Mouse (Mus musculus) hindbrain, postnatal 0 days (tissue): ENCODE results near the gene Cpne9. TPM values are rescaled to one million over a fixed set of nuclear protein-coding genes. Genes with fewer than 3 reads are reported as not detected.

Experiments
- ATAC-seq: fragments of 200-750 bp; cut with Nextera tagmentation; 2 replicates; pipeline ENCODE4 v1.8.0; 2017; ENCODE audit warnings: mild to moderate bottlenecking, moderate TSS enrichment, moderate library complexity
- DNase-seq: peaks from one replicate; pipeline ENCODE4 v3.0.0-alpha.2; 2015; ENCODE audit warnings: low spot score
- H3K27ac ChIP-seq: fragments of 300-500 bp; sonication (generic); 2 replicates; pipeline ENCODE4 v1.5.1; 2014; ENCODE audit warnings: mild to moderate bottlenecking
- H3K27me3 ChIP-seq: fragments of 300-500 bp; sonication (generic); 2 replicates; pipeline ENCODE4 v1.6.1; 2014; ENCODE audit warnings: low read length, mixed read lengths; ENCODE audit not compliant: insufficient read depth
- H3K36me3 ChIP-seq: fragments of 300-500 bp; sonication (generic); 2 replicates; pipeline ENCODE4 v1.6.1; 2014; ENCODE audit warnings: low read length, mixed read lengths; ENCODE audit not compliant: insufficient read depth
- H3K4me1 ChIP-seq: fragments of 300-500 bp; sonication (generic); 2 replicates; pipeline ENCODE4 v1.6.1; 2014; ENCODE audit warnings: antibody characterized with exemption, low read length, mixed read lengths; ENCODE audit not compliant: insufficient read depth
- H3K4me2 ChIP-seq: fragments of 300-500 bp; sonication (generic); 2 replicates; pipeline ENCODE4 v1.6.1; 2014; ENCODE audit warnings: low read depth, mild to moderate bottlenecking, low read length, moderate library complexity, mixed read lengths
- H3K4me3 ChIP-seq: fragments of 300-500 bp; sonication (generic); 2 replicates; pipeline ENCODE4 v1.5.1; 2014; ENCODE audit warnings: low read length
- H3K9ac ChIP-seq: fragments of 300-500 bp; sonication (generic); replicated peaks from 2 replicates; pipeline ENCODE4 v1.6.1; 2014; ENCODE audit warnings: mild to moderate bottlenecking, low read length, moderate library complexity, mixed read lengths
- H3K9me3 ChIP-seq: fragments of 300-500 bp; sonication (generic); 2 replicates; pipeline ENCODE4 v1.6.1; 2016; ENCODE audit warnings: low read length, mixed read lengths
- CTCF ChIP-seq: IDR thresholded peaks from 2 replicates; pipeline ENCODE4 v1.5.1; 2016; ENCODE audit warnings: antibody characterized with exemption, control low read depth, low read depth
- WGBS: fragments of 180-500 bp; shearing (Covaris S2); extraction: QIAGEN DNeasy Blood & Tissue Kit; methylation state at CpG from one replicate; pipeline ENCODE4 v1.1.7; 2014; 5-methylcytosine and 5-hydroxymethylcytosine counted together
- polyA plus RNA-seq: library from polyadenylated mRNA; unstranded; fragments of >200 nt; fragmentation: Nextera tagmentation; extraction: Ambion mirVana; gene quantifications from 2 replicates; pipeline ENCODE4 v1.2.1, GENCODE M21; 2015
- total RNA-seq: library from RNA; depleted of rRNA; stranded (reverse); fragments of >200 nt; gene quantifications from 2 replicates; pipeline ENCODE4 v1.2.3, GENCODE M21; 2014

Gene Cpne9
- total and polyA plus RNA-seq, 2 experiments from 2014 or later = 16.1 to 16.9 TPM

DNA sequence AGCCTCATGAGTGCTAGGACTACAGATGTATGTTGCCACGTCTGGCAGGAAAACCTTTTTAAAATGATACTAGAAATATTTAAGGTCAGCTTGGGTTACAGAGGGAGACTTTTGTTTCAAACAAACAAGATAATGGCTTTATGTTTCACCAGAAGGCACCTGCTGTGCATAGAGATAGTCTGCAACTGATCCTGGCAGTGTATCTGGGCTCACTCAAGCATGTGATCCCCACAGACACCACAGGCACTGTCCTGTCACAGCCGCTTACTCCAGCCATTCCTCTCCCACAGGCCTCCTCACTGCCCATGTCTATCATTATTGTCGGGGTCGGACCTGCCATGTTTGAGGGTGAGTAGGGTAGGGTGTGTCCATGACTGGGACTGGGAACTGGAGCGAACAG lies 19.2 kb downstream of the Cpne9 start:
- H3K4me1 ChIP-seq = 0 out of 2 replicates have a peak, but pooled peaks cover 3% of the 10 kb centered on the region
- H3K27ac ChIP-seq = no peak overlapping the region
- DNase-seq = no peak
- H3K27me3 ChIP-seq = no peaks in the 10 kb centered on the region
- no peaks in the 10 kb centered on the region for H3K36me3 ChIP-seq
- ATAC-seq = no peak
- no peak overlapping the region for H3K9ac ChIP-seq
- no peak for TF ChIP-seq CTCF
- no peaks in the 10 kb centered on the region for H3K9me3 ChIP-seq
- H3K4me2 ChIP-seq = no peak overlapping the region
- 72% methylated on average over 5 of the region's 5 CpGs for WGBS
- no peak overlapping the region for H3K4me3 ChIP-seq

- peak; percentile 64 for TF ChIP-seq CTCF
- Histone ChIP-seq H3K36me3 (no peaks in the 10 kb centered on the region), H3K4me2 (no peak overlapping the region), H3K27me3 (no peaks in the 10 kb centered on the region), H3K4me1 (0 out of 2 replicates have a peak, but pooled peaks cover 3% of the 10 kb centered on the region), H3K27ac (no peak overlapping the region), H3K9ac (no peak overlapping the region), H3K4me3 (no peak overlapping the region), H3K9me3 (no peaks in the 10 kb centered on the region)
- ATAC-seq (no peak), DNase-seq (peak; percentile 58)
- 29% methylated on average over 3 of the region's 3 CpGs for WGBS
These were observed 20.2 kb downstream of the Cpne9 start for GRCm38 (mm10) chr6:113302258-113302657.

DNA sequence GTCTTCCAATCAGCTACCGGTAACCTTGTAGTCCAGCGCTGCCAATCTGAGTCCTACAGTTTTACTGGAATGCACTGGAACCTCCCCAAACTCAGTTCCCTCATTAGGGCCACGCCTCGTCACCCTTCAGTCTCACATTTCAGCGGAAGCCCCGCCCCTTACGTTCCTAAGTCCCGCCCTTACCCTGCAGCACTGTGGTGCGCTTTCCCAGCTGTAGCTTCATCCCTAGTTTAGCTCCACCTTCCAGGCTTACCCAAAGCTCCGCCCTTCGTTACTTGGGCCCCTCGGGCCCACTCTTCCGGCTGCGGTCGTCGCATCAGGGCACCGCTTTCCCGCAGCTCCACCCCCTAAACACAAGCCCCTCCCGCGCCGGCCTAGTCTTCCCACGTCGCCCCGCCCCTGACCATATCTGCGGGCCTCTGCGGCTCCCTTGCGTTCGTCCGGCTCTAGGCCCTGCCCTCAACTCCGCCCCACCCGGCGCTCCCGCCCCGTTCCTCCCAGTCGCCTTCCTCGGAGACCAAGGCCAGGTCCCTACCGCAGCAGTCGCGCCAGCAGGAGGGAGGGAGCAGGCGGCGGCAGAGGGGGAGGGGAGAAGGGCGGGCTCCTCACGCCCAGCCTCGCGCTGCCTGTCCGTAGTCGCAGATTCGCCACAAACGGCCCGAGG lies 24.3 kb downstream of the Cpne9 start:
- DNase-seq = peak; percentile 99
- H3K36me3 ChIP-seq = peaks cover 8% of the 10 kb centered on the region
- no peaks in the 10 kb centered on the region for H3K9me3 ChIP-seq
- under 1% methylated on average over 50 of the region's 50 CpGs for WGBS
- H3K9ac ChIP-seq = peak overlapping the region; percentile 95
- H3K27me3 ChIP-seq = no peaks in the 10 kb centered on the region
- H3K4me2 ChIP-seq = peak overlapping the region; percentile 99
- ATAC-seq = peak; percentile 98
- peak overlapping the region; percentile 97 for H3K4me3 ChIP-seq
- H3K4me1 ChIP-seq = peaks cover 10% of the 10 kb centered on the region; the same call in 1 of the 2 replicates
- TF ChIP-seq CTCF = no peak
- peak overlapping the region; percentile 99 for H3K27ac ChIP-seq

GRCm38 (mm10) chr6:113306986-113307349 lies 24.9 kb downstream of the Cpne9 start, which contains the start of gene Brpf1:
TSS of gene Brpf1 (plus strand) at chr6:113307137.
- Histone ChIP-seq H3K4me2 (peak within 1 kb of the TSS; percentile 99), H3K36me3 (peaks cover 8% of the 10 kb centered on the region), H3K27me3 (no peaks in the 10 kb centered on the region), H3K9ac (peak within 1 kb of the TSS; percentile 95), H3K27ac (peak within 1 kb of the TSS; percentile 99), H3K4me1 (peaks cover 10% of the 10 kb centered on the region; the same call in 1 of the 2 replicates), H3K9me3 (no peaks in the 10 kb centered on the region), H3K4me3 (peak within 1 kb of the TSS; percentile 97)
- no peak for DNase-seq
- ATAC-seq = peak; percentile 50
- under 1% methylated on average over 32 of the region's 32 CpGs for WGBS
- TF ChIP-seq CTCF = peak; percentile 16; the same call in 1 of the 2 replicates

DNA sequence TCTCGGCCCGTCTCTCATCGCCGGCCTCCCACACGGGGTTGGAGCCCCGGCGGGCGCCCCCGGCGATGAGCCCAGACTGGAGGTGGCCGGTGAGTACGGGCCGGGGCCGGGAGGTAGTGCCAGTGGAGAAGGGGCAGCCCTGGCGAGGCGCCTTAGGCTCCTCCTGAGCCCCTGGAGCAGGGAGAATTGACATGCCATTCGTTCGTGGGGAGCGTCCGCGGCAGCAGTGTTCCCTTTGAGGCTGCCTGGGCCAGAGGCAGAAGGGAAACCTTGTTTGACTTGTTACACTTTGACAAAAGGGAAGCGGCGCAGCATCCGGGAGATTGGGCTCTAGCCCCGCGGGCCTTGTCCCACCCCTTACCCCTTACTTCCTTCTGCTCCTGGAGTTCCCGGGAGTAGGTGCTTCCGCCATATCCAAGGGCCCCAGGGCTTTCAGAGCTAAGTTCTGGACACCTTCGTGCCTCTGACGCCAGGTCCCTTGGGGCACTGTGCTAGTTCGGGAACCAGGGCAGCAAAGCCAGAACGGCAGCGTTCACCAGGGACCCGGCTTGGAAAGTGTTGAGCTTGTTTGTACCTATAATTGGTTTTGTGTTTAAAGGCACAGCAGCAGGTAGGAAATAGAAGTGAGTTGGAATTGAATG lies 25.5 kb downstream of the Cpne9 start:
- Histone ChIP-seq H3K4me2 (peak overlapping the region; percentile 99), H3K4me1 (peaks cover 10% of the 10 kb centered on the region; the same call in 1 of the 2 replicates), H3K9ac (peak overlapping the region; percentile 95), H3K27ac (peak overlapping the region; percentile 99), H3K9me3 (no peaks in the 10 kb centered on the region), H3K27me3 (no peaks in the 10 kb centered on the region), H3K4me3 (peak overlapping the region; percentile 97), H3K36me3 (peaks cover 8% of the 10 kb centered on the region)
- no peak for TF ChIP-seq CTCF
- WGBS = under 1% methylated on average over 29 of the region's 34 CpGs
- DNase-seq (peak; percentile 37), ATAC-seq (no peak)

DNA sequence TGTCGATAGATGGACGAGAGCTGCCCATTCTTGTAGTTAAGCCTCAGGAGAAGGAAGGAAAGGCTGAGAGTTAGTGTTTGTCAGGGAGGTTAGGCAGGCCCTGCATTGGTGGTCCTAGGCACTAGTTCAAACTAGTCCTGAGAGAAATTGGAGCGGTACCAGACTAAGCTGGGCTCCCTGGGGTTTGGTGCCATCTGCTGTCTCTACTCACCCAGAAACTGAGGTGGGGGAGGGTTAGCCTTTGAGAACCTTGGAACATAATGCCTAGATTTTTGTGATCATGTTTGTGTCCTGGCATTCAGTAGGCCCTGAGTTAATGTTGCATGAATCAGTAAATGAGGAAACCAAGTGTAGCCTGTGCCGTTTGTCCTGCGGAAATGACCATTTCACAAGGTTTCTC lies 26.0 kb downstream of the Cpne9 start:
- Histone ChIP-seq H3K27me3 (no peaks in the 10 kb centered on the region), H3K4me2 (peak overlapping the region; percentile 99), H3K27ac (peak overlapping the region; percentile 99), H3K4me3 (peak overlapping the region; percentile 97), H3K9ac (peak overlapping the region; percentile 95), H3K9me3 (no peaks in the 10 kb centered on the region), H3K36me3 (peaks cover 9% of the 10 kb centered on the region), H3K4me1 (peaks cover 10% of the 10 kb centered on the region; the same call in 1 of the 2 replicates)
- no peak for ATAC-seq
- DNase-seq = peak; percentile 86
- 17% methylated on average over 5 of the region's 5 CpGs for WGBS
- TF ChIP-seq CTCF = peak; percentile 59
